Mouse (Mus musculus) gastrocnemius, postnatal 4 days (tissue): Measurements from ENCODE around the gene Sspo. TPM values are rescaled to one million over a fixed set of nuclear protein-coding genes. Genes with fewer than 3 reads are reported as not detected.
"Not testable (repeated sequence)": the region's sequence is repeated elsewhere in the genome, so short reads cannot be mapped to it uniquely, and the experiment has no call there.

Experiments used
- DNase-seq, 2 experiments: peaks; one replicate each; pipeline ENCODE4 v3.0.0; 2021 to 2022; ENCODE audit warnings: low spot score in 2 of 2, mixed read lengths in 2 of 2
- total RNA-seq, 2 experiments: library from RNA; stranded (reverse); gene quantifications; 2 replicates each; pipeline ENCODE4 v1.2.3; 2021

Sspo gene
- total RNA-seq, 2 experiments from 2014 or later = 0.34 to 0.44 TPM

DNA sequence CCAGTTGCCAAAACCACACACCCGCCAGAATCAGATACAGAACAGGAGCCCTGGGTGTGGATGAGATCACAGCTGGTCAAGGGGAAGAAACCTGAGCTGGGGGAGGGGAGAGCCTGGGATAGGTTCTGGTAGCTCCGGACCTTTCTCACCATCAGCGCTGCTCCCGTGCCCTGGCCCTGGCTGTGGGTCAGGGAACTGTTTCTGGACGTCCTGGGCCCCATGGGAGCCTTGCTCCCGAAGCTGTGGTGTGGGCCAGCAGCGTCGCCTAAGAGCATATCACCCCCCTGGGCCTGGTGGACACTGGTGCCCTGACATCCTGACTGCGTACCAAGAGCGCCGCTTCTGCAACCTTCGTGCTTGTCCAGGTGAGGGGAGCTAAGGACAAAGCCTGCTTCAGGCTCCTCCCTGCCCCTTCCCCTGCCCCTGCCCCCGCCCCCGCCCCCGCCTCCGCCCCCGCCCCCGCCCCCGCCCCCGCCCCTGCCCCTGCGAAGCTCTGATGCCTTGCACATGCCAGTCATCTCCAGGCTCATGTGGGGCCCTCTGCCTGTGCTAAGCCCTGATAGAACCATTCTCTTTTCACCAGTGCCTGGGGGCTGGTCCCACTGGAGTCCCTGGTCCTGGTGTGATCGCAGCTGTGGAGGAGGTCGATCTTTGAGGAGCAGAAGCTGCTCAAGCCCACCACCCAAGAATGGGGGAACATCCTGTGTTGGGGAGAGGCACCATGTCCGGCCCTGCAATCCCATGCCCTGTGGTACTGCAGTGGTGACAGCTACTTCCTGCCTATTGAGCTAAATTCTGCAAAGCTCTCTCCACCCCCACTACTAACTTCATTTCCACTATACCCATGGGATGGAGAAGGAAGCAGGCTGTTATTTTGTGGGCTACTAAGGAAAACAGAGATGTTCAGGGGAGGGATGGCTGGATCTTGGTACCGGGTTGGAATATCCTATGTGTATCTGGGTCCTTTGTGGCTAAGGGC, 40.0 kb downstream of the Sspo start:
- DNase-seq = no peak

DNA sequence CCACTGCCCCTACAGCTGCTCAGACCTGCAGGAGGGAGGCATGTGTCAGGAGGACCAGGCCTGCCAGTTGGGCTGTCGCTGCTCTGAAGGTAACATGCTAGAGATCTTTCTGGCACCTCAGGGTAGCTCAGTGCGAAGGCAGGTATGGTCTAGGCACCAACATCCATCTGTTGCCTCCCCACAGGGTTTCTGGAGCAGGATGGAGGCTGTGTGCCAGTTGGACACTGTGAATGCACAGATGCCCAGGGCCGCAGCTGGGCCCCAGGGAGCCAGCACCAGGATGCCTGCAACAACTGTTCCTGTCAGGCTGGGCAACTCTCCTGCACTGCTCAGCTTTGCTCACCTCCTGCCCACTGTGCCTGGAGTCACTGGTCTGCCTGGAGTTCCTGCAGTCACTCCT, 41.7 kb downstream of the Sspo start:
- no peak for DNase-seq

DNA sequence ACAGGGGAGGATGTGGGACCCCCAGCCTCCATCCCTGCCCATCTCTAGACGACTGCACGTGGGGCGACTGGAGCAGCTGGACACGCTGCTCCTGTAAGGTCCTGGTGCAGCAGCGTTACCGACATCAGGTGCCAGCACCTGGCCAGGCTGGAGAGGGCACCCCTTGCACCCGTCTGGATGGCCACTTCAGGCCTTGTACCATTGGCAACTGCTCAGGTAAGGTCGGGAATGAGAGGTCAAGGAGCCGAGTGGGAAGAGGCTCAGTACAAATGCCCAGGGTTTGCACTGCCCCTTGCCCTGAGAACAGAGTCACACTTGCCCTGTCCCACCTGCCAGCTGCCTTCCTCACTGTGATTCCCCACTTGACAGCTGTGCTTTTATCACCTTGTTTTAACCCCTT, 43.3 kb downstream of the Sspo start:
- no peak for DNase-seq

DNA sequence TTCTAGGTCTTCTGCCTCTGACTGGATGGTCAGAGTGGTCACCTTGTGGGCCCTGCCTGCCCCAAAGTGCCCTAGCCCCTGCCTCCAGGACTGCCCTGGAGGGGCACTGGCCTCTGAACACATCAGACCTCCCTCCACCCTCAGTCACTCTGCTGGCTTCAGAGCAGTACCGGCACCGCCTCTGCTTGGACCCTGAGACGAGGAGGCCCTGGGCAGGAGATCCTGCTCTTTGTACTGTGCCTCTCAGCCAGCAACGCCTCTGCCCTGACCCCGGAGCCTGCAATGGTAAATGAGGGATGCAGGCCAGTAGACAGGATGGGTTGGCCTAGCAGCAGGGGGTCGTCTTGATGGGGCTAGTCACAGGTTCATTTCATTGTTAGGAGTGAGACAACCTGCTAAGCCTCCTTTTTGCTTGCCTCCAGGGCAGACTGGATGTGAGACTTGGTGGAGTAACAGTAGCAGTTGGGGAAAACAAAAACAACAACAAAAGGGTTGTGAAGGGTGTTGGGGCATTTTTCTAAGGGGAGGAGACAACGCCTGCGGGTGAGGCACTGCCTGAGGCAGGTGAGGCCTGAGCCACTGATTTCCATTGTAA, 45.2 kb downstream of the Sspo start:
- no peak for DNase-seq

DNA sequence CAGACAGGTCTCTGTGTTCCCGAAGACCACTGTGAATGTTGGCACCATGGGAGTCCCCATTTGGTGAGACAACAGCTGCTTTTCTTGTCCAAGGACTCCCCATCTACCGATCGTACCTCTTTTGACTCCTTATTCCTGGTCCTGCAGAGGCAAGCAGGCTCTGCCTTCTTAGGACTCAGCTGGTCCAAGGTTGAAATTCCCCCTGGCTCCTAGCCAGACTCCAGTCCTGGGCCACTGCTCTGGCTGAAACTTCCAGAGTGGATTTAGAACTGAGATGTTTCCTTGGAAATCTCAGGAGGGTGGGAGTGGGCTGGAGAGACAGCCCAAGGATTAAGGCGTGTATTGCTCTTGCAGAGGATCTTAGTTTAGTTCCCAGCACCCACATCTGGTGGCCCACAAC, 49.5 kb downstream of the Sspo start:
- DNase-seq = no peak

GRCm38 (mm10) chr6:48503847-48504240, 55.8 kb downstream of the Sspo start:
- no peak for DNase-seq

DNA sequence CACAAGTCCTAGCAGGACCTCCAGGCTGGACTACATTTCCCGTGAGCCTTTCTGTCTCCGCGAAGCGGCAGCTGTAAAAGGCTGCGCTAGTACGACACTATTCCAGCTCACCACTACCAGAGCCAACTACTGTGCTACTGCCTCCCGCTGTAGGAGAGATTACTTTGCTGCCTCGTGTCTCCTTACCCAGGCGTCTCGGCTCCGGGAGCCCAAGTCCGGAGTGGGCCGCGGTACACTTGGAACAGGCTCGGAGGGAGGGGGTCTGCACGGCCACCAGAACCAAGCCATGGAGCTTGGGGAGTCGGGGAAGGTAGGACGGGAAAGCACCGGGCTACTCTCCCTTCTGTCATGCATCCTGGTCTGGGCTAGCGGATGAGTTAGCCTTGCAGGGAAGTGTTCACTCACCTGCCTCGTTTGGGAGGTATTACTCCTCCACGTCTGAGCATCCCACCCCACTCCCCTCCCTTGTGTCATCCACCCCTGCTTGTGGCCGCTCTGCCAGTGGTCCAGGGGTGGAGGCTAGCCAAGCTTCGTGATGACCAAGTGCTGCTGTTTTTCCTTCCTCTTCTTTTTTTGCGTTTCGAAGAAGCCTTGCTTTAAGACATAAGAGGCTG, 56.3 kb downstream of the Sspo start:
- peak; percentile 54 to 79 for DNase-seq

DNA sequence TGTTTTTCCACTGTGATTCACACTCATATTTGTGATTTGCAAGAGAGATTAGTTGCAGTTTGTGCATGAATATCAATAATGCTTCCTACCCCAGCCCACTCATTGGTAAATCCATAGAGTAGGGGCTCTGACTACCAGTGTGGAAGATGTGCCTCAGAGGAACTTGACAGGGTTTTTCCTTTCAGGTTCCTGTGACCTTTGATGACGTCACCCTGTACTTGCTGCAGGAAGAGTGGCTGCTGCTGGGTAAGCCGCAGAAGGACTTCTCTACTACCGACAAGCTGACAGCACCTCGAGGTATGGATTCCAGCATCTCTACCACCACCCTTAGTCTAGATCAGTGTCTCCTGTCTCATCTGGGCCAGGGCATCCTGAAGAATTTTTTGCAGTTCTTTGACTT, 60.1 kb downstream of the Sspo start:
- no peak for DNase-seq

GRCm38 (mm10) chr6:48510426-48510825, 62.4 kb downstream of the Sspo start:
- no peak for DNase-seq

- DNase-seq = no peak
Measured at GRCm38 (mm10) chr6:48511861-48512260, 63.8 kb downstream of the Sspo start.

GRCm38 (mm10) chr6:48524882-48525281, 76.9 kb downstream of the Sspo start:
- DNase-seq = not testable (repeated sequence)

GRCm38 (mm10) chr6:48527901-48528300, 79.9 kb downstream of the Sspo start:
- no peak for DNase-seq

- no peak for DNase-seq
Measured at GRCm38 (mm10) chr6:48529261-48529660, 81.2 kb downstream of the Sspo start.

GRCm38 (mm10) chr6:48529871-48530440, 81.9 kb downstream of the Sspo start:
- DNase-seq = no peak

GRCm38 (mm10) chr6:48530862-48531261, 82.8 kb downstream of the Sspo start:
- no peak for DNase-seq

DNA sequence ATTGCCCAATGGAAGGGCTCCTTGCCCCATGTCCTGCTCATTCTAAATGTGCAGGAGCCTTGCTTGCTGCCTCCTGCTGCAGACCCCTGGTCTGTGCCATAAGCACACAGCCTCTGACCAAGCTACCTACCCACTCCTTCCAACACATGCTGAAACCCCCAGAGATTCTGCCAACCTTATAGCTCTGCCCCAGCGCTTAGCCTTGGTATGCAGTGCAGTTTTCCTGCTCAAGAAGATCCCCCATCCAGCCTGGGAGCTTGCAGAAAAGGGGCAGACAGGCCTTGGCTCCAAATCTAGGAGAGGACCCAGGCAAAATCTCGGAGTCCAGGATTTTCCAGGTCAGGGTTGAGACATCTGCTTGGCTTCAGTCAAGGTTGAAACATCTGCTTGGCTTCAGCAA, 85.4 kb downstream of the Sspo start:
- DNase-seq = no peak

GRCm38 (mm10) chr6:48534913-48535312, 86.9 kb downstream of the Sspo start:
- no peak for DNase-seq

GRCm38 (mm10) chr6:48536091-48536490, 88.1 kb downstream of the Sspo start:
- no peak for DNase-seq

- DNase-seq = peak; percentile 64 to 80
Measured at GRCm38 (mm10) chr6:48537105-48537954, 89.3 kb downstream of the Sspo start, which contains the start of gene Atp6v0e2. Gene Atp6v0e2 (plus strand): TSS chr6:48537615.

DNA sequence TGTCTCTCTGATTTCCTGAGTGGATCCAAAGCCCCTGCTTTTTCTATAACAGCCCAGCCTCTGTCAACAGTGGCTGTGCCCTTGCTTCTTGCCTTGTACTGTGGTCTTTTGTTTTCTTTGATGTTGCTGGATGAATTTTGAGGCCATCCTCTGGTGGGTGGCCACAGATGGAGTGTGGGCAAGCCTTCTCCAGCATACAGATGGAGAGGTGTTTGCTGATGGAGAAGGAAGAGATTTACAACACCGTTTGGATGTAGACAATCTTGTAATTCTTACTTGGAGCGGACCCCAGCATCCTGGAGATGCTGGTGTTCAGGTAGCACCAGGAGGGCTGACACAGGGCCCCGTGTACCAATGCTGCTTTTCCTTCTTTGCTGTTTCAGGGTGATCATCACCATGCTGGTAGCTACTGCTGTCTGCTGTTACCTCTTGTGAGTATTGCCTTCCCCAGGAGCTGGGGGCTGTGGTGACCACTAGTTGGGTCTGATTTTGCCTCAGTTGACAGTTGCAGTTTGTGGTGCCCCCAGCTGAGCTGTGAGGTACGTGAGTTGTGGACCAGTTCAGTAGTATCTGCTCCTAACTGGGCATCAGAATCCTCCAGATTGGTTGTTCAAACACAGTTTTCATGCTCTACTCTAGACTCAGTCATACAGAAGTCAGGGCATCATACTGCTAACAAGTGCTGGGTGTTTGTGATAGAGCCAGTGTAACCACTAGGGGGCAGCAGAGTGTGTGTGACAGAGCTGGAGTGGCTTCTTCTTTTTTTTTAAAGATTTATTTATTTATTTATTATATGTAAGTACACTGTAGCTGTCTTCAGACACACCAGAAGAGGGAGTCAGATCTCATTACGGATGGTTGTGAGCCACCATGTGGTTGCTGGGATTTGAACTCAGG, 91.1 kb downstream of the Sspo start:
- DNase-seq = peak; percentile 60 to 76
